Mouse (Mus musculus): ENCODE data around the gene Mmp23. TPM values are rescaled to one million over a fixed set of nuclear protein-coding genes. Genes with fewer than 3 reads are reported as not detected.
"Not testable (repeated sequence)": the region's sequence is repeated elsewhere in the genome, so short reads cannot be mapped to it uniquely, and the experiment has no call there.

Mmp23 gene
- polyA plus RNA-seq, 1 experiment from 2014 or later = 2.2 TPM

DNA sequence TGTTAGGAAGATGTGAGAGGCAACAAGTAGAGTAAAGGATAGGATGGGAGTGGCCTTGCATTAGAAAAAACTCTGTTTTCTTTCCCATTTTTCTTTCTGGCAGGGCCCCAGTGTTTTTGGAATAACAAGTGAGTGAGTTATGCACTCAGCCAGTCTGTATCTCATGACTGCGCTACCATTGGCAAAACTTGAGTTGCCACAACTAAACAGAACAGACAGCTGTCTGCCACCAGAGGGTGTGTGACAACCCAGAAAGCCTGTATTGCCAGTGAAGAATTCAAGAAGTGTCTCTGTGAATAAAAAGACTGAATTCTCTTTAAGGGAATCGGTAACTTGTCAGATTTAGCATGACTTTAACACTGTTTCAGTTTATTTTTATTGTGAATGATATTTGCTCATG is 22.8 kb upstream of the Mmp23 start:
- no peak overlapping the region for H3K27ac ChIP-seq
- H3K27me3 ChIP-seq = 0 out of 2 replicates have a peak, but pooled peaks cover 2% of the 10 kb centered on the region
- H3K9ac ChIP-seq = no peak overlapping the region
- H3K36me3 ChIP-seq (replicated peaks) = no peaks in the 10 kb centered on the region
- no peaks in the 10 kb centered on the region for H3K9me3 ChIP-seq
- H3K4me2 ChIP-seq = no peak overlapping the region
- H3K4me1 ChIP-seq = no peaks in the 10 kb centered on the region
- WGBS = 88% methylated on average over 2 of the region's 2 CpGs
- ATAC-seq (ENCODE audit: low FRiP score) = no peak
- no peak overlapping the region for H3K4me3 ChIP-seq (replicated peaks)

GRCm38 (mm10) chr4:155672082-155672481 is 18.9 kb upstream of the Mmp23 start:
- Histone ChIP-seq H3K4me3 (replicated peaks) (no peak overlapping the region), H3K9ac (no peak overlapping the region), H3K9me3 (no peaks in the 10 kb centered on the region), H3K27me3 (0 out of 2 replicates have a peak, but pooled peaks cover 2% of the 10 kb centered on the region), H3K4me2 (no peak overlapping the region), H3K36me3 (replicated peaks) (no peaks in the 10 kb centered on the region), H3K4me1 (peaks cover 10% of the 10 kb centered on the region), H3K27ac (no peak overlapping the region)
- no peak for ATAC-seq (ENCODE audit: low FRiP score)
- WGBS = 36% methylated on average over 2 of the region's 2 CpGs

GRCm38 (mm10) chr4:155670236-155670635 is 17.1 kb upstream of the Mmp23 start:
- H3K27ac ChIP-seq; H3K36me3 ChIP-seq (replicated peaks); H3K9me3 ChIP-seq; H3K27me3 ChIP-seq; ATAC-seq (ENCODE audit: low FRiP score); H3K9ac ChIP-seq: not testable (repeated sequence)
- peak overlapping the region; percentile 87; the same call in 1 of the 2 replicates for H3K4me3 ChIP-seq (replicated peaks)
- 0 out of 2 replicates have a peak overlapping the region, but pooled peaks have one; percentile 94 for H3K4me2 ChIP-seq
- 65% methylated on average over 4 of the region's 4 CpGs for WGBS
- peaks cover 10% of the 10 kb centered on the region for H3K4me1 ChIP-seq

GRCm38 (mm10) chr4:155669598-155670075 is 16.5 kb upstream of the Mmp23 start:
- Histone ChIP-seq H3K4me3 (replicated peaks) (peak overlapping the region; percentile 87), H3K4me1 (peaks cover 10% of the 10 kb centered on the region), H3K4me2 (peak overlapping the region; percentile 94), H3K9ac (peak overlapping the region; percentile 86; the same call in 1 of the 2 replicates), H3K36me3 (replicated peaks) (no peaks in the 10 kb centered on the region), H3K27ac (no peak overlapping the region), H3K27me3 (0 out of 2 replicates have a peak, but pooled peaks cover 2% of the 10 kb centered on the region), H3K9me3 (no peaks in the 10 kb centered on the region)
- 1% methylated on average over 8 of the region's 8 CpGs for WGBS
- peak; percentile 59 for ATAC-seq (ENCODE audit: low FRiP score)

GRCm38 (mm10) chr4:155668689-155669597 is 15.8 kb upstream of the Mmp23 start, which contains the start of gene Mib2:
Gene Mib2, minus strand, starts transcription at chr4:155669198.
- H3K4me3 ChIP-seq (replicated peaks) = peak within 1 kb of the TSS; percentile 87
- peak; percentile 99 for ATAC-seq (ENCODE audit: low FRiP score)
- H3K27me3 ChIP-seq = 0 out of 2 replicates have a peak, but pooled peaks cover 2% of the 10 kb centered on the region
- WGBS = under 1% methylated on average over 73 of the region's 73 CpGs
- peak within 1 kb of the TSS; percentile 86 for H3K9ac ChIP-seq
- peaks cover 10% of the 10 kb centered on the region for H3K4me1 ChIP-seq
- H3K36me3 ChIP-seq (replicated peaks) = no peaks in the 10 kb centered on the region
- peak within 1 kb of the TSS; percentile 81 for H3K27ac ChIP-seq
- no peaks in the 10 kb centered on the region for H3K9me3 ChIP-seq
- H3K4me2 ChIP-seq = peak within 1 kb of the TSS; percentile 94

GRCm38 (mm10) chr4:155666903-155667302 is 13.7 kb upstream of the Mmp23 start:
- ATAC-seq (ENCODE audit: low FRiP score) = no peak
- Histone ChIP-seq H3K9ac (no peak overlapping the region), H3K4me2 (no peak overlapping the region), H3K27me3 (0 out of 2 replicates have a peak, but pooled peaks cover 1% of the 10 kb centered on the region), H3K4me3 (replicated peaks) (no peak overlapping the region), H3K9me3 (no peaks in the 10 kb centered on the region), H3K27ac (no peak overlapping the region), H3K4me1 (peaks cover 10% of the 10 kb centered on the region), H3K36me3 (replicated peaks) (no peaks in the 10 kb centered on the region)

DNA sequence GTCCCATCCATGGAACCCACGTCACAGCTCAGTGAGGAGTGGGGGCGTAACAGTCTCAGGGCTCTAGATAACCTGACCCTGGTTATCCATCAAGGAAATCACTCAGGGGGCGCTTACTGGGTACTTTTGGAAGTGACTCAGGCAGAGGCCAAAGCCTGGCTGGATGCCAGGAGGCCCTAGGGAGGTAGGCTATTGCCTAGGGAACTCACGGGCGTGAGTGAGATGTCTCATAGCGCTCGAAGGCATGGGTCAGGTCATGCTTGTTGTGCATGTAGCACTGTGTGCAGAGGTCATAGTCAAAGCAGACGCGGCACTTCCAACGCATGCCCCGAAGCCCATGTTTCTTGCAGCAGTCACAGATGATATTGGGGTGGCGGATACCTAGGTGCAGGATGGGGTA is 7.5 kb upstream of the Mmp23 start:
- no peak overlapping the region for H3K9ac ChIP-seq
- 91% methylated on average over 12 of the region's 12 CpGs for WGBS
- H3K27me3 ChIP-seq = peaks cover 13% of the 10 kb centered on the region
- ATAC-seq (ENCODE audit: low FRiP score) = no peak
- no peaks in the 10 kb centered on the region for H3K4me1 ChIP-seq
- H3K36me3 ChIP-seq (replicated peaks) = peaks cover 15% of the 10 kb centered on the region
- no peaks in the 10 kb centered on the region for H3K9me3 ChIP-seq
- no peak overlapping the region for H3K4me2 ChIP-seq
- no peak overlapping the region for H3K27ac ChIP-seq
- no peak overlapping the region for H3K4me3 ChIP-seq (replicated peaks)

GRCm38 (mm10) chr4:155658961-155659360 is 5.8 kb upstream of the Mmp23 start:
- 97% methylated on average over 10 of the region's 10 CpGs for WGBS
- Histone ChIP-seq H3K9ac (no peak overlapping the region), H3K4me1 (peaks cover 15% of the 10 kb centered on the region), H3K4me3 (replicated peaks) (no peak overlapping the region), H3K27ac (no peak overlapping the region), H3K4me2 (no peak overlapping the region), H3K9me3 (no peaks in the 10 kb centered on the region), H3K36me3 (replicated peaks) (peaks cover 15% of the 10 kb centered on the region), H3K27me3 (peaks cover 29% of the 10 kb centered on the region)
- no peak for ATAC-seq (ENCODE audit: low FRiP score)

GRCm38 (mm10) chr4:155656214-155656751 is 3.1 kb upstream of the Mmp23 start:
- Histone ChIP-seq H3K36me3 (replicated peaks) (peaks cover 20% of the 10 kb centered on the region), H3K27me3 (peaks cover 56% of the 10 kb centered on the region)

DNA sequence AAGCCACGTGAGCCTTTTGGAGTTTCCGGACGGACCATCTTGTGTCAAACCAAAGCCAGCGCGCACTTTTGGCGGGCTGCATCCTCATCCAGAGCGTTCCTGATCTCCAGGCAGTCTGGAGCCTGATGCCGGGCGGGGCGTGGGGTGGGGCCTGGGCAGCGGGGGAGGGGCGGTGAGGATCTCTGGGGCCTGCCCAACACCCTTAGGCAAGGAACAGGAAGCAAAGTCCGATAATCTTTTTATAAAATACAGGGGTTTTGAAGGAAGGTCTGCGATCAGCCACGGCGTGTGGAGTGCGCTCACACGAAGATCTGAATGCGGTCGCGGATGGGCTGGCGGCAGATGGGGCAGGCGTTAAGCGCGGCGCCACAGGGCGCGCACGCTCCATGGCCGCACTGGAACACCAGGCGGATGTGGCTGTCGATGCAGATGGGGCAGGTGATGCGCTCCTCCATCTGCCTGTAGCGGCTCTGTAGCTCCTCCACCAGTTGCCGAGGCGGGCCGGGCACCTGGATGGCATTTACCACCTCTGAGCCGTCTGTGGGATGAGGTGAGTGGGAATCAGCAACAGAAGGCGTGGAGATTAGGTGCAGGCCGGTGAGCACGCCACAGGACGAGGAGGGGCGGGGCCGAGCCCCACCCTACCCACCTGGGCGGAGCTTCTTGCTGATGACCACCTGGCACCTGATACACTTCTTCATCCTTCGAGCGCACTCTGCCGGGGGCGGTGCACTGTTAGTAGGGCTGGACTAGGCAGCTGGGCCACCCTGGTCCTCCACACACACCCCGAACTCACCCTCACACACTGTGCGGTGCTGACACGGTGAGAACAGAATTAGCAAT is 1.5 kb upstream of the Mmp23 start:
- peaks cover 29% of the 10 kb centered on the region for H3K36me3 ChIP-seq (replicated peaks)
- H3K27me3 ChIP-seq = peaks cover 67% of the 10 kb centered on the region
- WGBS = 2% methylated on average over 52 of the region's 52 CpGs
- no peak overlapping the region for H3K27ac ChIP-seq
- H3K4me1 ChIP-seq = peaks cover 31% of the 10 kb centered on the region
- ATAC-seq (ENCODE audit: low FRiP score) = peak; percentile 39
- peak overlapping the region; percentile 26 for H3K9ac ChIP-seq
- peak overlapping the region; percentile 60 for H3K4me2 ChIP-seq
- no peaks in the 10 kb centered on the region for H3K9me3 ChIP-seq
- peak overlapping the region; percentile 29 for H3K4me3 ChIP-seq (replicated peaks)

More at GRCm38 (mm10) chr4:155656214-155656751, 3.1 kb upstream of the Mmp23 start:
- no peak for ATAC-seq (ENCODE audit: low FRiP score)
- Histone ChIP-seq H3K4me3 (replicated peaks) (no peak overlapping the region), H3K4me2 (no peak overlapping the region), H3K27ac (no peak overlapping the region), H3K9ac (no peak overlapping the region), H3K9me3 (no peaks in the 10 kb centered on the region), H3K4me1 (peaks cover 31% of the 10 kb centered on the region)
- WGBS = 93% methylated on average over 13 of the region's 13 CpGs

GRCm38 (mm10) chr4:155654183-155654455 is 935 bp upstream of the Mmp23 start:
- Histone ChIP-seq H3K27ac (no peak overlapping the region), H3K27me3 (peaks cover 67% of the 10 kb centered on the region), H3K4me3 (replicated peaks) (peak overlapping the region; percentile 29), H3K9me3 (no peaks in the 10 kb centered on the region), H3K36me3 (replicated peaks) (peaks cover 33% of the 10 kb centered on the region), H3K4me1 (peaks cover 31% of the 10 kb centered on the region), H3K9ac (no peak overlapping the region), H3K4me2 (peak overlapping the region; percentile 60)
- WGBS = 2% methylated on average over 6 of the region's 6 CpGs
- no peak for ATAC-seq (ENCODE audit: low FRiP score)

All from forebrain, embryonic 12.5 days (tissue).